Mouse (Mus musculus): ENCODE data around the gene Ephb2. TPM values are rescaled to one million over a fixed set of nuclear protein-coding genes. Genes with fewer than 3 reads are reported as not detected.

Ephb2 gene
- polyA plus RNA-seq, 2 experiments: 0.17 to 0.41 TPM

- no peaks in the 10 kb centered on the region for H3K4me1 ChIP-seq (replicated peaks; ENCODE audit: control insufficient read depth in 2 of 2, insufficient read depth in 2 of 2, low read length in 1 of 2)
- H3K4me3 ChIP-seq (ENCODE audit: insufficient read depth in 1 of 2, low read depth in 2 of 2, low read length in 2 of 2): no peak overlapping the region
- 24% methylated on average over 5 of the region's 5 CpGs for WGBS (ENCODE audit: insufficient replicate concordance)
- no peak overlapping the region for H3K27ac ChIP-seq
- no peaks in the 10 kb centered on the region for H3K36me3 ChIP-seq (replicated peaks; ENCODE audit: control insufficient read depth, insufficient read depth, low read depth)
- DNase-seq (ENCODE audit: low read depth in 3 of 3, low spot score in 3 of 3) (no peak), ATAC-seq (ENCODE audit: insufficient read depth) (no peak)
- no peak overlapping the region for H3K4me2 ChIP-seq (ENCODE audit: low read depth)
- no peak for TF ChIP-seq CTCF (IDR thresholded peaks at IDR 0.05; ENCODE audit: low read depth)
- no peak for TF ChIP-seq EP300 (IDR thresholded peaks at IDR 0.05; ENCODE audit: low read depth)
- H3K27me3 ChIP-seq (ENCODE audit: control insufficient read depth, insufficient read depth, low read length): no peaks in the 10 kb centered on the region
- H3K9ac ChIP-seq (replicated peaks): no peak overlapping the region
- H3K9me3 ChIP-seq (ENCODE audit: control insufficient read depth, low read length): no peaks in the 10 kb centered on the region
Measured at GRCm38 (mm10) chr4:136852119-136852518, 16.3 kb upstream of the Ephb2 start.

GRCm38 (mm10) chr4:136848565-136848964, 12.8 kb upstream of the Ephb2 start:
- Histone ChIP-seq H3K9ac (replicated peaks) (no peak overlapping the region), H3K36me3 (replicated peaks; ENCODE audit: control insufficient read depth, insufficient read depth, low read depth) (no peaks in the 10 kb centered on the region), H3K4me2 (ENCODE audit: low read depth) (no peak overlapping the region), H3K27me3 (ENCODE audit: control insufficient read depth, insufficient read depth, low read length) (no peaks in the 10 kb centered on the region), H3K4me1 (replicated peaks; ENCODE audit: control insufficient read depth in 2 of 2, insufficient read depth in 2 of 2, low read length in 1 of 2) (no peaks in the 10 kb centered on the region), H3K27ac (no peak overlapping the region), H3K4me3 (ENCODE audit: insufficient read depth in 1 of 2, low read depth in 2 of 2, low read length in 2 of 2) (no peak overlapping the region), H3K9me3 (ENCODE audit: control insufficient read depth, low read length) (no peaks in the 10 kb centered on the region)
- ATAC-seq (ENCODE audit: insufficient read depth) (no peak), DNase-seq (ENCODE audit: low read depth in 3 of 3, low spot score in 3 of 3) (no peak)
- 47% methylated on average over 4 of the region's 4 CpGs for WGBS (ENCODE audit: insufficient replicate concordance)
- TF ChIP-seq CTCF (IDR thresholded peaks at IDR 0.05; ENCODE audit: low read depth) (no peak), EP300 (IDR thresholded peaks at IDR 0.05; ENCODE audit: low read depth) (no peak)

DNA sequence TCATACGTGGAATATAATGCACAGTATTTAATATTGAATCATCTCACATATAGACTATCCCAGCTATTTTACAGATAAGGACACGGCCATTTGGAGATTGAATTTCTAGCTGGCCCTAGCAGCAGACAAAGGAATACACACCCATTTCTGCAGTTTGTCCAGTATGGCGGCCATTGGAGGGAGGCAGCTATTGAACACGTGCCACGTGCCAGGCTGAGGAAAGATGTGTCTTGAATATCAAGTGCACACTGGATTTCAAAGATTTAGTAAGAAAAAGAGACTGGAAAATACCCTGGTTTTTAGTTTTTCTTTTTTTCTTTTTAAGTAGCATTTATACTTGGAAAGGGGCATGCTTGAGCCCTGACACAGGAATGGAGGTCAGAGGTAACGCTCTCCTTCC, 11.4 kb upstream of the Ephb2 start:
- 62% methylated on average over 6 of the region's 6 CpGs for WGBS (ENCODE audit: insufficient replicate concordance)
- Histone ChIP-seq H3K36me3 (replicated peaks; ENCODE audit: control insufficient read depth, insufficient read depth, low read depth) (no peaks in the 10 kb centered on the region), H3K9me3 (ENCODE audit: control insufficient read depth, low read length) (no peaks in the 10 kb centered on the region), H3K9ac (replicated peaks) (no peak overlapping the region), H3K27ac (no peak overlapping the region), H3K27me3 (ENCODE audit: control insufficient read depth, insufficient read depth, low read length) (no peaks in the 10 kb centered on the region), H3K4me1 (replicated peaks; ENCODE audit: control insufficient read depth in 2 of 2, insufficient read depth in 2 of 2, low read length in 1 of 2) (no peaks in the 10 kb centered on the region), H3K4me2 (ENCODE audit: low read depth) (no peak overlapping the region), H3K4me3 (ENCODE audit: insufficient read depth in 1 of 2, low read depth in 2 of 2, low read length in 2 of 2) (no peak overlapping the region)
- TF ChIP-seq CTCF (IDR thresholded peaks at IDR 0.05; ENCODE audit: low read depth): no peak
- no peak for TF ChIP-seq EP300 (IDR thresholded peaks at IDR 0.05; ENCODE audit: low read depth)
- DNase-seq (ENCODE audit: low read depth in 3 of 3, low spot score in 3 of 3): no peak
- no peak for ATAC-seq (ENCODE audit: insufficient read depth)

- DNase-seq (ENCODE audit: low read depth in 3 of 3, low spot score in 3 of 3) (no peak), ATAC-seq (ENCODE audit: insufficient read depth) (no peak)
- H3K27me3 ChIP-seq (ENCODE audit: control insufficient read depth, insufficient read depth, low read length): peaks cover 6% of the 10 kb centered on the region
- no peak overlapping the region for H3K9ac ChIP-seq (replicated peaks)
- H3K36me3 ChIP-seq (replicated peaks; ENCODE audit: control insufficient read depth, insufficient read depth, low read depth): no peaks in the 10 kb centered on the region
- H3K9me3 ChIP-seq (ENCODE audit: control insufficient read depth, low read length): no peaks in the 10 kb centered on the region
- no peak for TF ChIP-seq EP300 (IDR thresholded peaks at IDR 0.05; ENCODE audit: low read depth)
- TF ChIP-seq CTCF (IDR thresholded peaks at IDR 0.05; ENCODE audit: low read depth): no peak
- no peak overlapping the region for H3K4me2 ChIP-seq (ENCODE audit: low read depth)
- no peak overlapping the region for H3K4me3 ChIP-seq (ENCODE audit: insufficient read depth in 1 of 2, low read depth in 2 of 2, low read length in 2 of 2)
- no peaks in the 10 kb centered on the region; a peak in 1 of 4 replicates for H3K4me1 ChIP-seq (replicated peaks; ENCODE audit: control insufficient read depth in 2 of 2, insufficient read depth in 2 of 2, low read length in 1 of 2)
- no peak overlapping the region for H3K27ac ChIP-seq
- WGBS (ENCODE audit: insufficient replicate concordance): 63% methylated on average over 10 of the region's 10 CpGs
Measured at GRCm38 (mm10) chr4:136842802-136843201, 7.0 kb upstream of the Ephb2 start.

DNA sequence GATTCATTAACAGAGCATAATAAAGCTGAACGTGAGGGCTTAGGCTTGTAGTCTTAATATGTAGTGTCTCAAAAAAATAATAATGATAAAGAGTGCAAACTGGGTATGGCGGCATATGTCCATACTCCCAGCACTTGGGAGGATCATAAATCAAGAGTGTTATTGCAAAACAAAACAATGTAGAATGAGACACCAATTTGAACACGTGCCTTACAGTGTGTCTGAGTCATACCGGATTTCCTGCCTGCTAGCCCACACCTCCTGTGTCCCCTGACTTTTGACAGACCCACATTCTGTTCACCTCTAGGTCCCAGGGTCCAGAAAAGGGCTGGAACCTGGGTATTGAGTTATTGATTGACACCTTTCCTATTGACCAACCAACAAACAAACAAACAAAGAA, 6.2 kb upstream of the Ephb2 start:
- no peak overlapping the region for H3K9ac ChIP-seq (replicated peaks)
- no peak for DNase-seq (ENCODE audit: low read depth in 3 of 3, low spot score in 3 of 3)
- no peak overlapping the region for H3K27ac ChIP-seq
- H3K4me3 ChIP-seq (ENCODE audit: insufficient read depth in 1 of 2, low read depth in 2 of 2, low read length in 2 of 2): no peak overlapping the region
- no peaks in the 10 kb centered on the region; a peak in 1 of 4 replicates for H3K4me1 ChIP-seq (replicated peaks; ENCODE audit: control insufficient read depth in 2 of 2, insufficient read depth in 2 of 2, low read length in 1 of 2)
- WGBS (ENCODE audit: insufficient replicate concordance): 19% methylated on average over 4 of the region's 4 CpGs
- H3K27me3 ChIP-seq (ENCODE audit: control insufficient read depth, insufficient read depth, low read length): peaks cover 13% of the 10 kb centered on the region
- no peaks in the 10 kb centered on the region for H3K36me3 ChIP-seq (replicated peaks; ENCODE audit: control insufficient read depth, insufficient read depth, low read depth)
- TF ChIP-seq EP300 (IDR thresholded peaks at IDR 0.05; ENCODE audit: low read depth): no peak
- H3K9me3 ChIP-seq (ENCODE audit: control insufficient read depth, low read length): no peaks in the 10 kb centered on the region
- no peak overlapping the region for H3K4me2 ChIP-seq (ENCODE audit: low read depth)
- ATAC-seq (ENCODE audit: insufficient read depth): no peak
